Mouse (Mus musculus): ENCODE data around the gene Fryl. TPM values are rescaled to one million over a fixed set of nuclear protein-coding genes. Genes with fewer than 3 reads are reported as not detected.

Gene Fryl
- polyA plus RNA-seq, 1 experiment from 2014 or later = 24.3 TPM

DNA sequence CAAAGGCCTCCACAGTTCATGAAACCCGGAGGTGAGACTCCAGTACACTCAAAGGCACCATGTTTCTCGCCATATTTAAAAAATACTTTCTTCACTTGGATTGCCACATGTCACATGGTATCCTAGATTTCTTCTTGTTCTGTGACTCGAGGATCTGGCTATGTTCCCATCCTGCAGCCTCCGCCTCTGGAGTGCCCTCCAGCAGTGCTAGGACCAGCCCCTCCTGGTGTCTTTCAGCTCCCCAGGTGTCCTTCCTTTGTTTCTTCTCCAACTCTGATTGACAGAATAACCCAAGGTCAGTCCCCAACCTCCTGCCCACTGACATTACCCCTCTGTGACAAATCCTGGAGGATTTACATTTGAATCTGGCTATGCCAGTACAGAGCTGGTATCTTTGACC, 26.2 kb downstream of the Fryl start:
- Histone ChIP-seq H3K27me3 (replicated peaks; ENCODE audit: low read depth, poor library complexity, severe bottlenecking) (no peaks in the 10 kb centered on the region), H3K4me3 (no peak overlapping the region), H3K4me1 (peaks cover 40% of the 10 kb centered on the region), H3K36me3 (replicated peaks) (no peaks in the 10 kb centered on the region), H3K9me3 (no peaks in the 10 kb centered on the region), H3K27ac (replicated peaks) (no peak overlapping the region)
- WGBS = 45% methylated on average over 4 of the region's 4 CpGs
- no peak for DNase-seq (ENCODE audit: low spot score)

- Histone ChIP-seq H3K27ac (replicated peaks) (no peak overlapping the region), H3K4me1 (peaks cover 37% of the 10 kb centered on the region), H3K36me3 (replicated peaks) (no peaks in the 10 kb centered on the region), H3K27me3 (replicated peaks; ENCODE audit: low read depth, poor library complexity, severe bottlenecking) (no peaks in the 10 kb centered on the region), H3K9me3 (no peaks in the 10 kb centered on the region), H3K4me3 (no peak overlapping the region)
- WGBS = 82% methylated on average over 6 of the region's 6 CpGs
- DNase-seq (ENCODE audit: low spot score) = no peak
Measured at GRCm38 (mm10) chr5:73229467-73229866, 27.0 kb downstream of the Fryl start.

DNA sequence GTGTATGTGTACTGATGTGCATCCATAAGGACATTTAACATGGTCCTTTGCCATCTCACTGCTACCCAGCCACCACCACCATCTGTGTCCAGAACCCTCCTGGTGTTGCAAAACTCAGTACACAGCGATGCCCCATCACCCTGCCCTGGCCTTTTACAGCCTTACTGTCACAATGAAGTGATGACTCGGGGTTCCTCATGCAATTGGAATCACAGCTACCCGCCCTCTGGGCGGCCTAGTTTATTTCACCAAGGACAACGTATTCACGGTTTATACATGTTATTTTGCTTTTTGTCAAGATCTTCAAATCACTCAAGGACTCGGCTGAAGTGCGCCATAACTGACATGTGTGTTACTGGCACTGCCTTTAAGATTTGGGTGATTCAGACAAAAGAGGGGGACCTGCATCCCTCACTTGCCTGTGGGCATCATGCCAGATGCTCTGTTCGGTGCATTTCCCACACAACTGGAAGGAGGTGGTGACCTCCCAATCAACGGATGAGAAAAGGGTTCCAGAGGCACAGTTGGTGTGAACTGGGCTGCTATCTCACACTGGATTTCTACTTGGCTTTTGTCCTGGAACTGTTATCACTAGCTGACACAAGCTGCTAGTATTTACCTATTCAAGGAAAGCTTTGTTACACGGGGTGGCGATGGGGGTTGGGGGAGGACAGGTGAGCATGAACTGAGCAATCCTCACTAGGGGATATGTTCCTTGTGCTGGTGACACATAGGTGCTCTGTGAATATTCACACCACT, 27.9 kb downstream of the Fryl start:
- peaks cover 31% of the 10 kb centered on the region for H3K4me1 ChIP-seq
- H3K27ac ChIP-seq (replicated peaks) = no peak overlapping the region

DNA sequence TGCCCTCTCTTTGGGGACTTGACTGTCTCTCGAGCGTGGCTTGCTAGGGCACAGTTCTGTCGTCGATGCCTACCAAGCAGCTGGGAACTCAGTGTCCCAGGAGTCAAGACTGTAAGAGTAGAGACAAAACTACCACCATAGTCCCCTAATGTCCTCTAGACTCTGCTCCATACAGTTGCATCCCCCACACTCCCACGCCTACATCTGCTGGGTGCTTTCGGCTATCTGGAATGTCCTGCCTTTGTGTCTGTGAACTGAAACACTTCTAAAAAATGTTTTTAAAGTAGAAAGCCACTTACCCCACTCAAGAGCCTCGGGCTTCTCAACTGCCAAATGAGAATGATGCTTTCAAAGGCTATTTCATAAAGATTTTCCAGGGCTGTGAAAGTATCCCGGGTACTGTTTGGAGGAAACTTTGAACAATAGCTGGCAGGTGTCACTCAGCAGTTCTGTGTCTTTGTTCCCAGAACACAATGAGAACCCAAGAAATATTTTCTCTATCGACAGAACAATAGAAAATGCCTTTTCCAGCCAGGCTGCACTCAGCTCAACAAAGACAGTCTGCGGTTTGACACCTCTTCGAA, 28.8 kb downstream of the Fryl start:
- Histone ChIP-seq H3K4me1 (peaks cover 25% of the 10 kb centered on the region), H3K4me3 (no peak overlapping the region), H3K9me3 (no peaks in the 10 kb centered on the region), H3K36me3 (replicated peaks) (no peaks in the 10 kb centered on the region), H3K27me3 (replicated peaks; ENCODE audit: low read depth, poor library complexity, severe bottlenecking) (no peaks in the 10 kb centered on the region), H3K27ac (replicated peaks) (no peak overlapping the region)
- DNase-seq (ENCODE audit: low spot score) = no peak
- 78% methylated on average over 11 of the region's 11 CpGs for WGBS

More for the DNA sequence above, 27.9 kb downstream of the Fryl start:
- 88% methylated on average over 12 of the region's 12 CpGs for WGBS
- H3K9me3 ChIP-seq = no peaks in the 10 kb centered on the region
- H3K36me3 ChIP-seq (replicated peaks) = no peaks in the 10 kb centered on the region
- H3K27me3 ChIP-seq (replicated peaks; ENCODE audit: low read depth, poor library complexity, severe bottlenecking) = no peaks in the 10 kb centered on the region
- DNase-seq (ENCODE audit: low spot score) = no peak
- H3K4me3 ChIP-seq = no peak overlapping the region

DNA sequence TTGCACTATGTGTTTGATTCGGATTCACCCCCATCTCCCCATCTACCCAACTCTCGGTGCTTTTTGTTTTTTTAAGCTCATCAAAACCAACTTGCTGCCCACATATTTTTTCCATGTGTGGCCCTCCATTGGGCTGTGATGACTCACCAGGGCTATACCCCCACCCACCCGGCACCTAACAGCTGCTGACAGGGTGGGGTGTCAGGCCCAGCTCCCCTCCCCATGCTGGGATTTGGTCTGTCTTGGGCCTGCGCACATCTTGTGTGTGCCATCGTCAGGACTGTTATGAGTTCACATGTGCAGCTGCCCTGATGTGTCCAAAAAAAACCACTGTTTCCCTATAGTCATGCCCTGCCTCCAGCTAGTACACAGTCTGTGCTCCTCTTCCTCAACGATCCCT, 33.4 kb downstream of the Fryl start:
- DNase-seq (ENCODE audit: low spot score) = no peak
- peaks cover 5% of the 10 kb centered on the region for H3K4me1 ChIP-seq
- 72% methylated on average over 6 of the region's 6 CpGs for WGBS
- no peaks in the 10 kb centered on the region for H3K27me3 ChIP-seq (replicated peaks; ENCODE audit: low read depth, poor library complexity, severe bottlenecking)
- H3K4me3 ChIP-seq = no peak overlapping the region
- H3K36me3 ChIP-seq (replicated peaks) = peaks cover 19% of the 10 kb centered on the region
- H3K9me3 ChIP-seq = no peaks in the 10 kb centered on the region
- H3K27ac ChIP-seq (replicated peaks) = no peak overlapping the region

- Histone ChIP-seq H3K9me3 (no peaks in the 10 kb centered on the region), H3K27me3 (replicated peaks; ENCODE audit: low read depth, poor library complexity, severe bottlenecking) (no peaks in the 10 kb centered on the region), H3K4me1 (peaks cover 5% of the 10 kb centered on the region), H3K36me3 (replicated peaks) (peaks cover 22% of the 10 kb centered on the region), H3K27ac (replicated peaks) (no peak overlapping the region), H3K4me3 (no peak overlapping the region)
- DNase-seq (ENCODE audit: low spot score) = peak; percentile 37
- WGBS = 48% methylated on average over 6 of the region's 6 CpGs
Measured at GRCm38 (mm10) chr5:73222397-73222796, 34.0 kb downstream of the Fryl start.

GRCm38 (mm10) chr5:73221826-73222225, 34.6 kb downstream of the Fryl start:
- WGBS = 81% methylated on average over 7 of the region's 7 CpGs
- no peak for DNase-seq (ENCODE audit: low spot score)

GRCm38 (mm10) chr5:73219716-73220115, 36.7 kb downstream of the Fryl start:
- no peak for DNase-seq (ENCODE audit: low spot score)
- no peaks in the 10 kb centered on the region for H3K9me3 ChIP-seq
- H3K4me1 ChIP-seq = peaks cover 5% of the 10 kb centered on the region
- H3K27me3 ChIP-seq (replicated peaks; ENCODE audit: low read depth, poor library complexity, severe bottlenecking) = no peaks in the 10 kb centered on the region
- H3K27ac ChIP-seq (replicated peaks) = no peak overlapping the region
- 90% methylated on average over 3 of the region's 3 CpGs for WGBS
- H3K4me3 ChIP-seq = no peak overlapping the region
- H3K36me3 ChIP-seq (replicated peaks) = peaks cover 22% of the 10 kb centered on the region

More at GRCm38 (mm10) chr5:73221826-73222225, 34.6 kb downstream of the Fryl start:
- H3K27ac ChIP-seq (replicated peaks) = no peak overlapping the region
- H3K36me3 ChIP-seq (replicated peaks) = peaks cover 22% of the 10 kb centered on the region
- no peak overlapping the region for H3K4me3 ChIP-seq
- H3K4me1 ChIP-seq = peaks cover 5% of the 10 kb centered on the region
- no peaks in the 10 kb centered on the region for H3K9me3 ChIP-seq
- H3K27me3 ChIP-seq (replicated peaks; ENCODE audit: low read depth, poor library complexity, severe bottlenecking) = no peaks in the 10 kb centered on the region

DNA sequence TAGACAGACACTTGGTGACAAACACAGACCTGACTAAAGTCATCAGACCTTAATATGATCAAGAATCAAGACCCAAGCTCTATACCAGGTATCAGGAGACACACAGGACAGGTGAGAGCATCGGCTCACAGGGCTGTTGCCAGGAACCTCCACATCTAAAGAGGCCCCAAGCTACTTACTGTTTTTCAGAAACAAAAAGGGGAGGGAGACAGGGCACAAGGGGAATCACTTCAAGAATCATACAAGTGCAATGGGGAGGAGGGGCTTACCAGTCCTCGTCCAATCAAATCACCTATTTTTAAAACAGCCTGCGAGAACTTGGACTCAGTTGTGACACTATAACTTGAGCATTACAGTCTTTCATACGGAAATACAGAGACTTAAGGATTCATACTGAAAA, 38.4 kb downstream of the Fryl start:
- DNase-seq (ENCODE audit: low spot score) = no peak
- Histone ChIP-seq H3K36me3 (replicated peaks) (peaks cover 37% of the 10 kb centered on the region), H3K27ac (replicated peaks) (no peak overlapping the region), H3K27me3 (replicated peaks; ENCODE audit: low read depth, poor library complexity, severe bottlenecking) (no peaks in the 10 kb centered on the region), H3K4me1 (peaks cover 5% of the 10 kb centered on the region), H3K9me3 (no peaks in the 10 kb centered on the region), H3K4me3 (no peak overlapping the region)
- WGBS = 87% methylated on average over 4 of the region's 4 CpGs

GRCm38 (mm10) chr5:73217116-73217515, 39.3 kb downstream of the Fryl start:
- DNase-seq (ENCODE audit: low spot score) = no peak
- Histone ChIP-seq H3K4me3 (no peak overlapping the region), H3K36me3 (replicated peaks) (peaks cover 45% of the 10 kb centered on the region), H3K9me3 (no peaks in the 10 kb centered on the region), H3K27me3 (replicated peaks; ENCODE audit: low read depth, poor library complexity, severe bottlenecking) (no peaks in the 10 kb centered on the region), H3K4me1 (peaks cover 4% of the 10 kb centered on the region), H3K27ac (replicated peaks) (no peak overlapping the region)
- 97% methylated on average over 1 of the region's 1 CpGs for WGBS

- H3K4me3 ChIP-seq = no peak overlapping the region
- no peaks in the 10 kb centered on the region for H3K9me3 ChIP-seq
- H3K27me3 ChIP-seq (replicated peaks; ENCODE audit: low read depth, poor library complexity, severe bottlenecking) = no peaks in the 10 kb centered on the region
- WGBS = 94% methylated on average over 9 of the region's 9 CpGs
- peaks cover 48% of the 10 kb centered on the region for H3K36me3 ChIP-seq (replicated peaks)
- no peak for DNase-seq (ENCODE audit: low spot score)
- no peak overlapping the region for H3K27ac ChIP-seq (replicated peaks)
- no peaks in the 10 kb centered on the region for H3K4me1 ChIP-seq
Measured at GRCm38 (mm10) chr5:73216014-73216413, 40.4 kb downstream of the Fryl start.

GRCm38 (mm10) chr5:73212446-73212845, 44.0 kb downstream of the Fryl start:
- no peak overlapping the region for H3K4me3 ChIP-seq
- peaks cover 40% of the 10 kb centered on the region for H3K36me3 ChIP-seq (replicated peaks)
- no peaks in the 10 kb centered on the region for H3K27me3 ChIP-seq (replicated peaks; ENCODE audit: low read depth, poor library complexity, severe bottlenecking)
- DNase-seq (ENCODE audit: low spot score) = no peak
- H3K9me3 ChIP-seq = no peaks in the 10 kb centered on the region
- no peak overlapping the region for H3K27ac ChIP-seq (replicated peaks)
- 92% methylated on average over 9 of the region's 9 CpGs for WGBS
- peaks cover 8% of the 10 kb centered on the region for H3K4me1 ChIP-seq

DNA sequence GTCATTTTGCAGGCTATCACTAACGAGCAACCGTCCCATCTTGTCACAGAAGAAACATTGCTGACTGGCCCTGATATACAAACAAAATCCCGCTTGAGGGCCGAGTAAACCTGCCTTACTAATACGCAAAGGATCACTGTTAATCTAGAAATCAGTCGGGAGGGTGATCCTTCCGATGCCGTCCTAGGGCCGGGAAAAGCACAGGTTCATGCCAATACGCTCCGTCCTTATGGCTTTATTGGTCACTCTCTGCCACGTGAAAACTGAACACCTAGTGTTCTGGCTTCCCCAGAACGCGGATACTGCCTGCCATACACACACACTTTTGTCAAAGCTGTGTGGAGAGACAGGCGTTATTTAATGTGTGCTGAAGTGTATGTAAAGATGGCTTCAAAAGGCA, 44.5 kb downstream of the Fryl start:
- H3K36me3 ChIP-seq (replicated peaks) = peaks cover 40% of the 10 kb centered on the region
- H3K4me3 ChIP-seq = no peak overlapping the region
- no peaks in the 10 kb centered on the region for H3K9me3 ChIP-seq
- H3K27me3 ChIP-seq (replicated peaks; ENCODE audit: low read depth, poor library complexity, severe bottlenecking) = no peaks in the 10 kb centered on the region
- DNase-seq (ENCODE audit: low spot score) = no peak
- H3K4me1 ChIP-seq = peaks cover 8% of the 10 kb centered on the region
- WGBS = 95% methylated on average over 15 of the region's 15 CpGs
- H3K27ac ChIP-seq (replicated peaks) = no peak overlapping the region

All from embryonic facial prominence, embryonic 10.5 days (tissue).